Mouse (Mus musculus): ENCODE data around the gene Gpr119. TPM values are rescaled to one million over a fixed set of nuclear protein-coding genes. Genes with fewer than 3 reads are reported as not detected.

Gpr119 gene
- polyA plus RNA-seq (2014; fragmentation: Nextera tagmentation; extraction: Ambion mirVana) = 0.07 TPM in 1 of 2 replicates, not detected in the other

GRCm38 (mm10) chrX:48674171-48674570, at the start of gene Gpr119:
Gene Gpr119 (minus strand): TSS chrX:48674478.
- Histone ChIP-seq H3K36me3 (ENCODE audit: control insufficient read depth, insufficient read depth, low read length) (no peaks in the 10 kb centered on the region), H3K27ac (replicated peaks; ENCODE audit: low read depth, low read length) (no peak within 1 kb of the TSS), H3K9ac (ENCODE audit: low read depth, low read length) (no peak within 1 kb of the TSS), H3K4me3 (ENCODE audit: low read depth, low read length) (no peak within 1 kb of the TSS), H3K27me3 (replicated peaks; ENCODE audit: control insufficient read depth, insufficient read depth, low read length) (no peaks in the 10 kb centered on the region), H3K4me2 (ENCODE audit: low read depth, low read length) (no peak within 1 kb of the TSS), H3K4me1 (ENCODE audit: control insufficient read depth, insufficient read depth, low read length) (no peaks in the 10 kb centered on the region), H3K9me3 (ENCODE audit: control insufficient read depth, low read length) (no peaks in the 10 kb centered on the region)
- DNase-seq (ENCODE audit: low spot score) (no peak), ATAC-seq (ENCODE audit: low read depth) (no peak)
- 70% methylated on average over 4 of the region's 4 CpGs for WGBS

GRCm38 (mm10) chrX:48712846-48713245, 38.6 kb upstream of the Gpr119 start:
- 86% methylated on average over 8 of the region's 8 CpGs for WGBS
- Histone ChIP-seq H3K4me3 (ENCODE audit: low read depth, low read length) (no peak overlapping the region), H3K4me2 (ENCODE audit: low read depth, low read length) (no peak overlapping the region), H3K4me1 (ENCODE audit: control insufficient read depth, insufficient read depth, low read length) (no peaks in the 10 kb centered on the region), H3K27ac (replicated peaks; ENCODE audit: low read depth, low read length) (no peak overlapping the region), H3K36me3 (ENCODE audit: control insufficient read depth, insufficient read depth, low read length) (peaks cover 11% of the 10 kb centered on the region; the same call in 1 of the 2 replicates), H3K9ac (ENCODE audit: low read depth, low read length) (no peak overlapping the region), H3K27me3 (replicated peaks; ENCODE audit: control insufficient read depth, insufficient read depth, low read length) (no peaks in the 10 kb centered on the region), H3K9me3 (ENCODE audit: control insufficient read depth, low read length) (no peaks in the 10 kb centered on the region)
- no peak for ATAC-seq (ENCODE audit: low read depth)
- no peak for DNase-seq (ENCODE audit: low spot score)

GRCm38 (mm10) chrX:48709701-48710100, 35.4 kb upstream of the Gpr119 start:
- 83% methylated on average over 10 of the region's 10 CpGs for WGBS
- no peak for DNase-seq (ENCODE audit: low spot score)
- Histone ChIP-seq H3K9ac (ENCODE audit: low read depth, low read length) (no peak overlapping the region), H3K27ac (replicated peaks; ENCODE audit: low read depth, low read length) (no peak overlapping the region), H3K27me3 (replicated peaks; ENCODE audit: control insufficient read depth, insufficient read depth, low read length) (no peaks in the 10 kb centered on the region), H3K9me3 (ENCODE audit: control insufficient read depth, low read length) (no peaks in the 10 kb centered on the region), H3K4me3 (ENCODE audit: low read depth, low read length) (no peak overlapping the region), H3K36me3 (ENCODE audit: control insufficient read depth, insufficient read depth, low read length) (peaks cover 11% of the 10 kb centered on the region; the same call in 1 of the 2 replicates), H3K4me2 (ENCODE audit: low read depth, low read length) (no peak overlapping the region), H3K4me1 (ENCODE audit: control insufficient read depth, insufficient read depth, low read length) (no peaks in the 10 kb centered on the region)
- ATAC-seq (ENCODE audit: low read depth) = no peak

- peak within 1 kb of the TSS; percentile 74 for H3K9ac ChIP-seq (ENCODE audit: low read depth, low read length)
- ATAC-seq (ENCODE audit: low read depth) (peak; percentile 99), DNase-seq (ENCODE audit: low spot score) (peak; percentile 95)
- no peak within 1 kb of the TSS for H3K27ac ChIP-seq (replicated peaks; ENCODE audit: low read depth, low read length)
- H3K9me3 ChIP-seq (ENCODE audit: control insufficient read depth, low read length) = no peaks in the 10 kb centered on the region
- H3K4me3 ChIP-seq (ENCODE audit: low read depth, low read length) = peak within 1 kb of the TSS; percentile 60
- no peaks in the 10 kb centered on the region for H3K36me3 ChIP-seq (ENCODE audit: control insufficient read depth, insufficient read depth, low read length)
- peak within 1 kb of the TSS; percentile 56 for H3K4me2 ChIP-seq (ENCODE audit: low read depth, low read length)
- no peaks in the 10 kb centered on the region for H3K4me1 ChIP-seq (ENCODE audit: control insufficient read depth, insufficient read depth, low read length)
- H3K27me3 ChIP-seq (replicated peaks; ENCODE audit: control insufficient read depth, insufficient read depth, low read length) = no peaks in the 10 kb centered on the region
- WGBS = 18% methylated on average over 34 of the region's 42 CpGs
Observed at GRCm38 (mm10) chrX:48694864-48695371, 20.6 kb upstream of the Gpr119 start, which contains the start of gene Rbmx2. Gene Rbmx2 (plus strand): TSS chrX:48695004.

GRCm38 (mm10) chrX:48694460-48694859, 20.2 kb upstream of the Gpr119 start:
- Histone ChIP-seq H3K4me2 (ENCODE audit: low read depth, low read length) (peak overlapping the region; percentile 56), H3K4me1 (ENCODE audit: control insufficient read depth, insufficient read depth, low read length) (no peaks in the 10 kb centered on the region), H3K9ac (ENCODE audit: low read depth, low read length) (no peak overlapping the region), H3K9me3 (ENCODE audit: control insufficient read depth, low read length) (no peaks in the 10 kb centered on the region), H3K36me3 (ENCODE audit: control insufficient read depth, insufficient read depth, low read length) (no peaks in the 10 kb centered on the region), H3K27ac (replicated peaks; ENCODE audit: low read depth, low read length) (no peak overlapping the region), H3K4me3 (ENCODE audit: low read depth, low read length) (peak overlapping the region; percentile 60), H3K27me3 (replicated peaks; ENCODE audit: control insufficient read depth, insufficient read depth, low read length) (no peaks in the 10 kb centered on the region)
- 15% methylated on average over 6 of the region's 6 CpGs for WGBS
- DNase-seq (ENCODE audit: low spot score) (no peak), ATAC-seq (ENCODE audit: low read depth) (peak; percentile 88)

GRCm38 (mm10) chrX:48683857-48684256, 9.6 kb upstream of the Gpr119 start:
- H3K27me3 ChIP-seq (replicated peaks; ENCODE audit: control insufficient read depth, insufficient read depth, low read length) = no peaks in the 10 kb centered on the region

GRCm38 (mm10) chrX:48683451-48683850, 9.2 kb upstream of the Gpr119 start:
- Histone ChIP-seq H3K9me3 (ENCODE audit: control insufficient read depth, low read length) (no peaks in the 10 kb centered on the region), H3K4me3 (ENCODE audit: low read depth, low read length) (no peak overlapping the region), H3K4me2 (ENCODE audit: low read depth, low read length) (no peak overlapping the region), H3K4me1 (ENCODE audit: control insufficient read depth, insufficient read depth, low read length) (no peaks in the 10 kb centered on the region), H3K27me3 (replicated peaks; ENCODE audit: control insufficient read depth, insufficient read depth, low read length) (no peaks in the 10 kb centered on the region), H3K36me3 (ENCODE audit: control insufficient read depth, insufficient read depth, low read length) (no peaks in the 10 kb centered on the region), H3K9ac (ENCODE audit: low read depth, low read length) (no peak overlapping the region), H3K27ac (replicated peaks; ENCODE audit: low read depth, low read length) (no peak overlapping the region)
- WGBS = 29% methylated on average over 3 of the region's 3 CpGs
- ATAC-seq (ENCODE audit: low read depth) (no peak), DNase-seq (ENCODE audit: low spot score) (peak; percentile 18)

More at GRCm38 (mm10) chrX:48683857-48684256, 9.6 kb upstream of the Gpr119 start:
- Histone ChIP-seq H3K9ac (ENCODE audit: low read depth, low read length) (no peak overlapping the region), H3K27ac (replicated peaks; ENCODE audit: low read depth, low read length) (no peak overlapping the region), H3K4me3 (ENCODE audit: low read depth, low read length) (no peak overlapping the region), H3K4me2 (ENCODE audit: low read depth, low read length) (no peak overlapping the region), H3K4me1 (ENCODE audit: control insufficient read depth, insufficient read depth, low read length) (no peaks in the 10 kb centered on the region), H3K9me3 (ENCODE audit: control insufficient read depth, low read length) (no peaks in the 10 kb centered on the region), H3K36me3 (ENCODE audit: control insufficient read depth, insufficient read depth, low read length) (no peaks in the 10 kb centered on the region)
- ATAC-seq (ENCODE audit: low read depth) (no peak), DNase-seq (ENCODE audit: low spot score) (no peak)
- 74% methylated on average over 5 of the region's 5 CpGs for WGBS

GRCm38 (mm10) chrX:48671714-48672113, 2.6 kb downstream of the Gpr119 start:
- H3K27me3 ChIP-seq (replicated peaks; ENCODE audit: control insufficient read depth, insufficient read depth, low read length) = no peaks in the 10 kb centered on the region
- WGBS = 64% methylated on average over 3 of the region's 3 CpGs
- no peak overlapping the region for H3K9ac ChIP-seq (ENCODE audit: low read depth, low read length)
- H3K4me3 ChIP-seq (ENCODE audit: low read depth, low read length) = no peak overlapping the region
- no peaks in the 10 kb centered on the region for H3K4me1 ChIP-seq (ENCODE audit: control insufficient read depth, insufficient read depth, low read length)
- no peak for ATAC-seq (ENCODE audit: low read depth)
- DNase-seq (ENCODE audit: low spot score) = no peak
- no peak overlapping the region for H3K27ac ChIP-seq (replicated peaks; ENCODE audit: low read depth, low read length)
- H3K4me2 ChIP-seq (ENCODE audit: low read depth, low read length) = no peak overlapping the region
- no peaks in the 10 kb centered on the region for H3K9me3 ChIP-seq (ENCODE audit: control insufficient read depth, low read length)
- H3K36me3 ChIP-seq (ENCODE audit: control insufficient read depth, insufficient read depth, low read length) = no peaks in the 10 kb centered on the region

- no peaks in the 10 kb centered on the region for H3K36me3 ChIP-seq (ENCODE audit: control insufficient read depth, insufficient read depth, low read length)
- H3K4me3 ChIP-seq (ENCODE audit: low read depth, low read length) = no peak overlapping the region
- H3K27me3 ChIP-seq (replicated peaks; ENCODE audit: control insufficient read depth, insufficient read depth, low read length) = no peaks in the 10 kb centered on the region
- H3K4me2 ChIP-seq (ENCODE audit: low read depth, low read length) = no peak overlapping the region
- no peak overlapping the region for H3K9ac ChIP-seq (ENCODE audit: low read depth, low read length)
- no peaks in the 10 kb centered on the region for H3K4me1 ChIP-seq (ENCODE audit: control insufficient read depth, insufficient read depth, low read length)
- WGBS = 63% methylated on average over 3 of the region's 3 CpGs
- ATAC-seq (ENCODE audit: low read depth) (no peak), DNase-seq (ENCODE audit: low spot score) (no peak)
- H3K9me3 ChIP-seq (ENCODE audit: control insufficient read depth, low read length) = no peaks in the 10 kb centered on the region
- no peak overlapping the region for H3K27ac ChIP-seq (replicated peaks; ENCODE audit: low read depth, low read length)
Observed at GRCm38 (mm10) chrX:48669588-48669987, 4.7 kb downstream of the Gpr119 start.

All from embryonic facial prominence, embryonic 14.5 days (tissue).